Mouse (Mus musculus) bone marrow, adult 2 months (tissue): ENCODE measurements around the gene Kctd21.

ENCODE experiments used
- CTCF ChIP-seq: fragments of 200-500 bp; IDR thresholded peaks from 2 replicates; pipeline ENCODE4 v1.5.1; 2011; ENCODE audit warnings: low read length, control low read depth; ENCODE audit not compliant: control insufficient read depth, insufficient read depth
- POLR2A ChIP-seq: fragments of 200-500 bp; IDR thresholded peaks from 2 replicates; pipeline ENCODE4 v1.6.1; 2011; ENCODE audit warnings: low read depth, mild to moderate bottlenecking, control low read depth, low read length, borderline replicate concordance; ENCODE audit not compliant: control insufficient read depth

- no peak for TF ChIP-seq CTCF
- no peak for TF ChIP-seq POLR2A
These were observed 7.5 kb downstream of the Kctd21 start for GRCm38 (mm10) chr7:97339623-97340022.
